Mouse (Mus musculus) right cerebral cortex, adult 2 months (tissue): Measurements from ENCODE around the gene Prkca.

Experiments
- DNase-seq, 2 experiments: peaks; one replicate each; pipeline ENCODE4 v3.0.0; 2021 to 2022; ENCODE audit warnings: low spot score in 2 of 2

Gene Prkca

GRCm38 (mm10) chr11:108067161-108067560, 276.6 kb downstream of the Prkca start:
- DNase-seq: no peak

DNA sequence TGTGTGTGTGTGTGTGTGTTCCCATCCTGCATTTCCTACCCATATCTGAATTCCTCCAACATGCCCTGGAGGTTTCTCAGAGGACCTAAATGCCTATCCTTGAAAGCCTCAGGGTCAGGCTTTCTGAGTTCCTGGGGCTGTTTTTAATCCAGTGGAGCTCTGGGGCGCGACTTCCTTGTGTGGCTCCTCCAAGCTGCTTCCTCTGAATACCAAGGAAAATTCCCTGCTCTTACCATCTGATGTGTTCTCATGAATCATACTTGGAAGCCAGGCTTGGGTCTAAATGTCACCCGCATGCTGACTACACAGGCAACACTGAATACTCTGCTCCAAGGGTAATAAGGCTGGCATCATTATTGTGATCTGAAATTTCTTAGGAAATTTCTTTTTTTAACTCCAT, 279.3 kb downstream of the Prkca start:
- DNase-seq: peak; percentile 21 to 45

DNA sequence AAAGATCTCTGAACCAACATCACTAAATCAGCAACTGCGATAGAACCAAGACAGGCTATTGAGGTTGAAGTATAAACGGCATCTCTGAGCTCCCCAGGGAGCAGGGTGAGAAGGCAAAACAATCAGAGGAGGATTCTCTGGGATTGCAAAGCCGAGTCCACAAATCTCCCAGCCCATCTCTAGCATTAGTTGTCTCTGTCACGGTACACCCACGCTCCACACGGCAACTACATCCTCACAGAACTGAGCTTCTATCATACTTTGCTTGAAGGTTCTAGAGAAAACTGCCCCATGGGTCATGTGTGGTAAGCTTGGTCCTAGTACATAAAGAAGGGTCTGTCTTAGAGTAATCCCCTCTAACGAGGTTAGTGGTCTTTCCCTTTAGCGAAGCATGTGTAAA, 280.6 kb downstream of the Prkca start:
- DNase-seq: peak in 1 of 2 experiments; percentile 48

DNA sequence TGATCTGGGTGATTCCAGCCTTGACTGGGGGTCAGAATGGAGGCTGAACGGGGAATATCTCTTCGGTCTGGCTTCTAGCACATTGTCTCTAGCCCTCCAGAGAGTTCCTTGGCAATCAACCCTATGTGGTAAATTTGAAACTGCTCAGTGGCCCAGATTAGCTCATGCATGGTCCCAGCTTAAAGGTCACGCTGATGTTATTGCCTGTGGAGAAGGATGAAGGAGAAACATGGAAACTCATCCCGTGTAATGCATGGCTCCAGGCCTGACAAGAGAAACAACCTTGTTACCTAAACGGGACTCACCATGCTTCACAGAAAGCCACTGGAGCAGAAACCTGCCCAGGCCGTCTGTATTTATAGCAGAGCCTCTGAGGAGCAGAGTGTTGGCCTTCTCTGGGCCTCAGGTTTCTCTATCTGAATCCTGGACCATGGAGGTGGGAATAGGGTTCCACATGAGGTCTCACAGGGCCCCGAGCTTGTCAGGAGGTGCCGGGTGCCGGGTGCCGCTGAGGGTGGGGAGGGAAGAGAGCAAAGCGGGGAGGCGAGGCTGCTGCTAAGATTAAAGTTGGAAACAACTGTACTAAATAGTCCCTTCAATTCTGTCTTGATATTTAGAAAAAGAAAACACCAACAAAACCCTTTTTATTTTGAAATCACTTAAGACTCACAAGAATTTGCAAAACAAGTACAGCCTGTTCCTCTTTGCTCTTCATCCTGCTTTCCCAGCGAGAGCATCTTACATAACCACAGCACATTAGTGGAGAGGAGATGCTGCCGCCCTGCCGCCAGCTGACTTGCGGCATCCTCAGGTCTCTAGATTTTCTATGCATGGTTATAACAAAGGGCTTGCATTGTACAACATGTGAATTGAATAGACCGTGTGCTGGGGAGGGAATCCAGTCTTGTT, 281.9 kb downstream of the Prkca start:
- DNase-seq: peak; percentile 55 to 56

- peak in 1 of 2 experiments; percentile 36 for DNase-seq
Measured at GRCm38 (mm10) chr11:108057138-108057537, 286.6 kb downstream of the Prkca start.

GRCm38 (mm10) chr11:108054647-108055046, 289.1 kb downstream of the Prkca start:
- peak in 1 of 2 experiments; percentile 49 for DNase-seq

DNA sequence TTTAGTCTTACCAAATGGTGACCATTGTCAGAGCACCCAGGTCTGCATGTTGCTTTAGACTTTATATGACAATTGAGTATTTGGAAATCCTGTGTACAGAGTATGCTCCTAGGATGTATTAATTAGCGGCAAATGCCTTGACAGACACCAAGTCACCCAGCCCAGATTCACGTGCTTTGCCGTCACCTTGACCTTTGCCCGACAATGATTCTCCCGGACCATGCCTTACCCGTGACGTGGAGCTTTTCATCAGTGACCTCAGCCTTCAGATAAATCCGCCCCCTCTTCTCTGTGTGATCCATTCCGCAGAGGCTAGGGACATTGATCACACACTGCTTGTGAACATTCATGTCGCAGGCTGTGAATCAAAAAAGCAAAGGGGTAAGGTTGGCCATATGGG, 290.0 kb downstream of the Prkca start:
- DNase-seq: no peak

- no peak for DNase-seq
Measured at GRCm38 (mm10) chr11:108041669-108042068, 302.1 kb downstream of the Prkca start.

GRCm38 (mm10) chr11:108040823-108041222, 302.9 kb downstream of the Prkca start:
- DNase-seq: no peak

- no peak for DNase-seq
Measured at GRCm38 (mm10) chr11:108039761-108040160, 304.0 kb downstream of the Prkca start.

DNA sequence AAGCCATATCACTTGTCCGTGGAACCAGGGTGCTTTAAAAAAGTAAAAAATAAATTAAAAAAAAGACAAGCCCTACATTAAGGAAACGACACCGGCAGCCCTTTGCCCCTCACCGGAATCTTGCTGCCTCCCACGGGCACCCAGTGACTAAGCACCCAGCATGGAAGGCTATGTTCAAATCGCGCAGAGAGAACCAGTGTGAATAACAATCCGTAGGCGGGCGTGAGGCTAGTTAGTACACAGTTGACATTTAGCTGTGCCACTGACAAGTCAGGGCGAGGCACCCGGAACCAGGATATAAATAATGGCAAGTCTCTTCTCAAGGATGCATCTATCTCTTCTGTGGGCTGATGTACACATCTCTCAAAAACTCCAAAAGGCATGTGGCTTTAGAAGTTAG, 304.7 kb downstream of the Prkca start:
- DNase-seq: peak; percentile 58 to 62

DNA sequence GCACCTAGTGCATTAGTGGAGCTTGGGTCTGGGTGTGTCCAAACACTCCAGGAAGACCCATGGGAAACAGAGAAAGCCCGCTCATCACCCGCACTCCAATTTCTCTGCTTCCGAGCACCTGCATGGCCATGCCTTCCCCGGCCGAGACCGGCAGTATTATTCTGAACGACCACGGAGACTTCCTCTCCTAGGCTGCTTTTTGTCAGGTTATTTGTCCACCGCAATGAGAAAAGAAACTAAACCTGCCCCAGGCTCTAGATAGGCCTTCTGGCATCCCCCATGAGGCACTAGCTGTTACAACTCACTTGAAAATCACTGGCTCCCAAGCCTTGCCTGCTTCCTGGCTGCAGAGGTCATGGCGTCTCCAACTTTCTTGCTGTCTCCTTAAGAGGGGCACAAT, 307.4 kb downstream of the Prkca start:
- DNase-seq: no peak

- DNase-seq: no peak
Measured at GRCm38 (mm10) chr11:108035761-108036160, 308.0 kb downstream of the Prkca start.

- no peak for DNase-seq
Measured at GRCm38 (mm10) chr11:108034376-108034775, 309.4 kb downstream of the Prkca start.

- DNase-seq: no peak
Measured at GRCm38 (mm10) chr11:108032568-108032967, 311.2 kb downstream of the Prkca start.

DNA sequence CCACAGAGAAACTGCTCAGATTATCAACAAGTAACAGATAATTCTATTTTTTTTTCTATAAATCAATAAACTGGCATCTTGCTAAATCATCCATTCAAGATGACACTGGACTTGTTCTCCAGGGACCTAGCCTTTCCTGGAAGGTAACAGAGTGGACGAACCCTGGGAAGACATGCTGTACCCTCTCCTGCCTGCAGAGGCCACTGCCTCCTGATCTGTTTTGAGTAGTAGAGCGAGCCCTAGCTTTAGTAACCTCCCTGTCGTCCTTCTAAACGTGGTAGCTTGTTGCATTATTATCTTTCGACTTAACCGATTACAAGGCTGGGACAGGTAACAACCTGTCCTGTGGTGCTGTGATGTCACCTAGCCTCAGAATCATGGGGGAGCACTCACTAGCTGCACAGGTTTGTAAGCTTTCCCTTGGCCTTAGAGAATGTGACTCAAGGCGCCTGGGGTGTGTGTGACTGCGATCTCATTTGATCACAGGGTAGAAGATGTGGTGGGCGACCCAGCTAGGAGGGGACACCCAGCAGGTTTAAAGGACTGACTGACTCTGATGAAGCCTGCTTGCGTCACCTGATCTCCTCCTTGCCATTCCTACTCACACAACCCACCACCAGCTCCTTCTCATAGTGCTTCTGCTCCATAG, 312.6 kb downstream of the Prkca start:
- peak; percentile 74 for DNase-seq

- no peak for DNase-seq
Measured at GRCm38 (mm10) chr11:108029321-108029720, 314.4 kb downstream of the Prkca start.

DNA sequence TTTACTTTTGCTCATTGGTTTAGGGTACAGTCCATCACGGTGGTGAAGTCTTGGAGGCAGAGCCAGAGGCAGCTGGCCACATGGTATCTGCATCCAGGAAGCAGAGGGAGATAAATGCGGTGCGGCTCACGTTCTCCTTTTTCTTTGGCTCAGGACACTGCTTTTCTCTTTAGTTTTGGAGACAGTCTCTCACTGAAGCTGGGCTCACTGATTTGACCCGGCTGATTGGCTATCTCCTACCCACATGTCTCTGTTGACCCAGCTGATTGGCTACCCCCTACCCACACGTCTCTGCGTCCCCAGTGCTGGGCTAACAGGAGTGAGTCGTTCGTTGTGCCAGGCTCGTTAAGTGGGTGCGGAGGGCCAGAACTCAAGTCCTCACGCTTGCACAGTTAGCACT, 315.3 kb downstream of the Prkca start:
- no peak for DNase-seq

GRCm38 (mm10) chr11:108025726-108026425, 317.9 kb downstream of the Prkca start:
- DNase-seq: peak; percentile 62 to 70

DNA sequence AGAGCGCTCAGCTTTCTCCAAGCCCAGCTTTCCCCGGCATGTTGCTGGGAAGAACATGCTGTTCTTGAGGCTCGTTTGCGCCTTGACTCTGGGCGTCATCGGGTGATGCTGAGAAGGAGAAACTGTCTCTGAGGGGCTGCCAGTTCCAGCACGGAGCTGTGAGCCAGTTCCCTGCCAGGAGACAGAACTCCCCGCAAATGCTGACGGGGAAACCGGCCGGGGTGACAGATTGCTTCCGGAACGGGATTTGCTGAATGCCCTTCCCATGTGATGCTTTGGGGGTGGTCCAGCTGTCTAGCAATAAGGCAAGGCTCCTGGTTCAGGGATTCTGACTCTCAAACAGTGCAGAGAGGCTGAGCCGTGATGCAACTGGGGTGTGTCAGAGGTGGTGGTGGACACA, 320.5 kb downstream of the Prkca start:
- peak; percentile 73 to 74 for DNase-seq

DNA sequence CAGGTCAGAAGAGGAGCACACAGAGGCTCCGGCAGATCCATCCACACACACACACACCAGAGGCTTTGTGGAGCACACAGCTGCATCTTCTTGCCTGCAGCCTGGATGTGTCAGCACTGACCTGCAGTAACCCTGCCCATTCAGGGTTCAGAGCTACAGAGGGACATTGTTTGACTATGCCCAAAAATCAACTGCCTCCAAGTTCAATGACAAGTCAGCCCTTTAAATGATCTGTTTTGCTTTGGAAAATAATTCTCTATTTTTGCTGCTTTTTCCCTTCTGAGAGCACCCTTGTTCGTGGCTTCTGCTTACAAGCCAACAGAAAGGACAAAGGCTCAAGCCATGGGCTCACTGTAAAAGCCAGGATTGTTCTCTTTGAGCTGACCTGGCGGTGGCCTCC, 322.8 kb downstream of the Prkca start:
- DNase-seq: no peak

GRCm38 (mm10) chr11:108015284-108015683, 328.4 kb downstream of the Prkca start:
- no peak for DNase-seq
